Mouse (Mus musculus) hindbrain, postnatal 0 days (tissue): ENCODE measurements around the gene Smyd1. TPM values are rescaled to one million over a fixed set of nuclear protein-coding genes. Genes with fewer than 3 reads are reported as not detected.

Source experiments
- ATAC-seq: fragments of 200-750 bp; cut with Nextera tagmentation; 2 replicates; pipeline ENCODE4 v1.8.0; 2017; ENCODE audit warnings: mild to moderate bottlenecking, moderate TSS enrichment, moderate library complexity
- DNase-seq: peaks from one replicate; pipeline ENCODE4 v3.0.0-alpha.2; 2015; ENCODE audit warnings: low spot score
- H3K27ac ChIP-seq: fragments of 300-500 bp; sonication (generic); 2 replicates; pipeline ENCODE4 v1.5.1; 2014; ENCODE audit warnings: mild to moderate bottlenecking
- H3K27me3 ChIP-seq: fragments of 300-500 bp; sonication (generic); 2 replicates; pipeline ENCODE4 v1.6.1; 2014; ENCODE audit warnings: low read length, mixed read lengths; ENCODE audit not compliant: insufficient read depth
- H3K36me3 ChIP-seq: fragments of 300-500 bp; sonication (generic); 2 replicates; pipeline ENCODE4 v1.6.1; 2014; ENCODE audit warnings: low read length, mixed read lengths; ENCODE audit not compliant: insufficient read depth
- H3K4me1 ChIP-seq: fragments of 300-500 bp; sonication (generic); 2 replicates; pipeline ENCODE4 v1.6.1; 2014; ENCODE audit warnings: antibody characterized with exemption, low read length, mixed read lengths; ENCODE audit not compliant: insufficient read depth
- H3K4me2 ChIP-seq: fragments of 300-500 bp; sonication (generic); 2 replicates; pipeline ENCODE4 v1.6.1; 2014; ENCODE audit warnings: low read depth, mild to moderate bottlenecking, low read length, moderate library complexity, mixed read lengths
- H3K4me3 ChIP-seq: fragments of 300-500 bp; sonication (generic); 2 replicates; pipeline ENCODE4 v1.5.1; 2014; ENCODE audit warnings: low read length
- H3K9ac ChIP-seq: fragments of 300-500 bp; sonication (generic); replicated peaks from 2 replicates; pipeline ENCODE4 v1.6.1; 2014; ENCODE audit warnings: mild to moderate bottlenecking, low read length, moderate library complexity, mixed read lengths
- H3K9me3 ChIP-seq: fragments of 300-500 bp; sonication (generic); 2 replicates; pipeline ENCODE4 v1.6.1; 2016; ENCODE audit warnings: low read length, mixed read lengths
- CTCF ChIP-seq: IDR thresholded peaks from 2 replicates; pipeline ENCODE4 v1.5.1; 2016; ENCODE audit warnings: antibody characterized with exemption, control low read depth, low read depth
- WGBS: fragments of 180-500 bp; shearing (Covaris S2); extraction: QIAGEN DNeasy Blood & Tissue Kit; methylation state at CpG from one replicate; pipeline ENCODE4 v1.1.7; 2014; 5-methylcytosine and 5-hydroxymethylcytosine counted together
- polyA plus RNA-seq: library from polyadenylated mRNA; unstranded; fragments of >200 nt; fragmentation: Nextera tagmentation; extraction: Ambion mirVana; gene quantifications from 2 replicates; pipeline ENCODE4 v1.2.1, GENCODE M21; 2015
- total RNA-seq: library from RNA; depleted of rRNA; stranded (reverse); fragments of >200 nt; gene quantifications from 2 replicates; pipeline ENCODE4 v1.2.3, GENCODE M21; 2014; rRNA removed

The Smyd1 gene
- total RNA-seq (0.89 and 1.6 TPM in 2 replicates), polyA plus RNA-seq (0.18 and 0.19 TPM in 2 replicates)

GRCm38 (mm10) chr6:71321826-71322283 lies at the start of gene Smyd1:
TSS of gene Smyd1 (minus strand) at chr6:71322233.
- H3K4me2 ChIP-seq: no peak within 1 kb of the TSS
- H3K4me1 ChIP-seq: no peaks in the 10 kb centered on the region
- no peak within 1 kb of the TSS for H3K27ac ChIP-seq
- no peak within 1 kb of the TSS for H3K9ac ChIP-seq
- WGBS: 86% methylated on average over 3 of the region's 3 CpGs
- H3K27me3 ChIP-seq: no peaks in the 10 kb centered on the region
- H3K36me3 ChIP-seq: no peaks in the 10 kb centered on the region
- no peaks in the 10 kb centered on the region for H3K9me3 ChIP-seq
- DNase-seq (no peak), ATAC-seq (no peak)
- H3K4me3 ChIP-seq: no peak within 1 kb of the TSS
- TF ChIP-seq CTCF: no peak

GRCm38 (mm10) chr6:71371085-71371605 lies 49.1 kb upstream of the Smyd1 start:
- no peak for TF ChIP-seq CTCF
- Histone ChIP-seq H3K27ac (no peak overlapping the region), H3K9me3 (no peaks in the 10 kb centered on the region), H3K9ac (no peak overlapping the region), H3K4me2 (no peak overlapping the region), H3K4me3 (no peak overlapping the region), H3K4me1 (no peaks in the 10 kb centered on the region), H3K36me3 (no peaks in the 10 kb centered on the region), H3K27me3 (no peaks in the 10 kb centered on the region)
- ATAC-seq (no peak), DNase-seq (no peak)
- WGBS: 82% methylated on average over 5 of the region's 5 CpGs

DNA sequence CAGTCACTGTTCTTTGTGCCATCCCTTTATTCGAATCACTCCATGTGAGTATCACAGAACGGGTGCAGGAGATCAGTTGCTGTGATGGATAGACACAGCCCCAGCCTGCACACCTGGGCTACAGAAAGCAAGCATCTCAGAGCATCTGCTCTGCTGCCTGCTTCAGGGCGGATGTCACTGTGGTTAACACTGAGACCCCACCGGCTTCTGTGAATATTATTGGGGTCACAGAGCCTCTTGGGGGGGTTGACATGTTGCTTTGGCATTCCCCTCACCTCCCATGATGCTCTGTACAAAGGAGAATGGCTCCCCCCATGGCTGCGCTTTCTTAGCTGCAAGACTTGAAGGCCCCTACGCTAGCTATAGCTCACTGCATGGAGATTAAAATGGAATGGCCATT lies 47.4 kb upstream of the Smyd1 start:
- Histone ChIP-seq H3K4me2 (no peak overlapping the region), H3K27ac (no peak overlapping the region), H3K9ac (no peak overlapping the region), H3K4me3 (no peak overlapping the region), H3K9me3 (no peaks in the 10 kb centered on the region), H3K36me3 (no peaks in the 10 kb centered on the region), H3K27me3 (no peaks in the 10 kb centered on the region), H3K4me1 (no peaks in the 10 kb centered on the region)
- DNase-seq: no peak
- TF ChIP-seq CTCF: no peak
- no peak for ATAC-seq
- 88% methylated on average over 6 of the region's 6 CpGs for WGBS

GRCm38 (mm10) chr6:71363995-71364394 lies 42.0 kb upstream of the Smyd1 start:
- H3K4me1 ChIP-seq: no peaks in the 10 kb centered on the region
- no peak for ATAC-seq
- TF ChIP-seq CTCF: no peak

GRCm38 (mm10) chr6:71361156-71361670 lies 39.2 kb upstream of the Smyd1 start:
- Histone ChIP-seq H3K4me3 (no peak overlapping the region), H3K36me3 (no peaks in the 10 kb centered on the region), H3K27ac (no peak overlapping the region), H3K4me2 (no peak overlapping the region), H3K4me1 (no peaks in the 10 kb centered on the region), H3K27me3 (no peaks in the 10 kb centered on the region), H3K9me3 (no peaks in the 10 kb centered on the region), H3K9ac (no peak overlapping the region)
- TF ChIP-seq CTCF: no peak
- WGBS: 90% methylated on average over 10 of the region's 10 CpGs
- ATAC-seq (no peak), DNase-seq (no peak)

More at GRCm38 (mm10) chr6:71363995-71364394, 42.0 kb upstream of the Smyd1 start:
- H3K9ac ChIP-seq: no peak overlapping the region
- no peak overlapping the region for H3K4me3 ChIP-seq
- no peak overlapping the region for H3K27ac ChIP-seq
- DNase-seq: no peak
- no peak overlapping the region for H3K4me2 ChIP-seq
- H3K36me3 ChIP-seq: no peaks in the 10 kb centered on the region
- no peaks in the 10 kb centered on the region for H3K9me3 ChIP-seq
- 71% methylated on average over 2 of the region's 2 CpGs for WGBS
- H3K27me3 ChIP-seq: no peaks in the 10 kb centered on the region

DNA sequence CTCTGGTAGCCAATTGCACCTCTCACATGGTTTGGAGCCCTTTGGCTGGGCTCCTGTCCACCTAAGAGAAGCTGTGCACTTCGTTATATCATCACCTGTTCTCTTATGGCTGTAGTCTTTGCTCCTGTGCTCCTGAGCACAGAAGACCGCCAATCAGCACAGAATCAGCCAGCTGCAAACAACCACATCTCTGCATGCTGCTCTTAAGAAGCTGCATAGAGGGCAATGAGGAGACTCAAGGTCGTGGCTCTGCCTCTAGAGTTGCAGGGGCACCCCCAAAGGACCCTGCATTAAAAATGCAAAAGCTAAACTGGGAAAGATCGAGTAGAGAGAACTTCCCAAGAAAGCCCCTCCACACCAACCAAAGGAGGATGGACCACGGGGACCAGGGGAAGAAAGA lies 38.7 kb upstream of the Smyd1 start:
- WGBS: 66% methylated on average over 5 of the region's 5 CpGs
- H3K27ac ChIP-seq: no peak overlapping the region
- DNase-seq: no peak
- H3K4me2 ChIP-seq: no peak overlapping the region
- no peak for ATAC-seq
- H3K9ac ChIP-seq: no peak overlapping the region
- H3K27me3 ChIP-seq: no peaks in the 10 kb centered on the region
- H3K4me1 ChIP-seq: no peaks in the 10 kb centered on the region
- TF ChIP-seq CTCF: no peak
- no peaks in the 10 kb centered on the region for H3K36me3 ChIP-seq
- H3K9me3 ChIP-seq: no peaks in the 10 kb centered on the region
- H3K4me3 ChIP-seq: no peak overlapping the region

- no peak overlapping the region for H3K9ac ChIP-seq
- no peaks in the 10 kb centered on the region for H3K36me3 ChIP-seq
- no peak for TF ChIP-seq CTCF
- H3K4me2 ChIP-seq: no peak overlapping the region
- H3K27me3 ChIP-seq: no peaks in the 10 kb centered on the region
- DNase-seq (no peak), ATAC-seq (no peak)
- H3K9me3 ChIP-seq: no peaks in the 10 kb centered on the region
- H3K4me1 ChIP-seq: no peaks in the 10 kb centered on the region
- H3K27ac ChIP-seq: no peak overlapping the region
- H3K4me3 ChIP-seq: no peak overlapping the region
- WGBS: 83% methylated on average over 4 of the region's 4 CpGs
These were observed 38.2 kb upstream of the Smyd1 start for GRCm38 (mm10) chr6:71360221-71360620.
